Mouse (Mus musculus): ENCODE measurements around the gene Zkscan17. TPM values are rescaled to one million over a fixed set of nuclear protein-coding genes. Genes with fewer than 3 reads are reported as not detected.
A peak's percentile ranks its signal among the peaks of the same experiment; 100 is the strongest.

The Zkscan17 gene
- polyA plus RNA-seq, 3 experiments from 2014 or later, result 9.3 to 10.0 (median 9.7) TPM

- ATAC-seq, result peak; percentile 48
These were observed 76.2 kb downstream of the Zkscan17 start for GRCm38 (mm10) chr11:59450230-59450771.

GRCm38 (mm10) chr11:59449741-59450229 is 76.8 kb downstream of the Zkscan17 start, which contains the start of gene Jmjd4:
Jmjd4 (plus strand) TSS chr11:59450045.
- peak; percentile 75 for ATAC-seq

- ATAC-seq, result no peak
These were observed 83.4 kb downstream of the Zkscan17 start for GRCm38 (mm10) chr11:59443102-59443501.

DNA sequence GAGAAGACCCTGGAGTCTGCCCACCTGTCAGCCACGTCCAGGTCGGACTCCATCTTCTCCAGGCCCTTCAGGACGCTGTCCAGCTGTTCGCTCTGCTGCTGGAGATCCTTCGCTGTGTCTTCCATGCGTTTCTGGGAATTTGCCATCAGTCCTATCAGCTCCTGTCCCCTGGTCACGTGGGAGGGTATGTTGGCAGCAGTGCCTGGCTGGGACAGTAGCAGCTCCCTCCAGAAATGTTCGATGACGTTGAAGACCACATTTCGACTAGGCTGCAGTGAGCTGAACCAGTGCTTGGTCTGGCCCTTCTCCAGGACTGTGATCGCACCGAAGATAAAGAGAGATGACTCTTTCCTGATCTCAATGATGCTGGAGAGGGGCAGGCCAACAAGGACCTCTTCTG is 88.6 kb downstream of the Zkscan17 start:
- ATAC-seq, result no peak

Other genes with a start within 250 kb of the Zkscan17 start
- gene Wnt3a, start 236.0 kb downstream of the Zkscan17 start, polyA plus RNA-seq (2017; shearing (Covaris generic)), result under 1 TPM in 1 of 3 experiments, not detected in 2; 0.24 TPM
- not detected for gene Wnt9a, start 219.8 kb downstream of the Zkscan17 start, polyA plus RNA-seq (2017; shearing (Covaris generic))
- gene Prss38, start 151.1 kb downstream of the Zkscan17 start, polyA plus RNA-seq (2017; shearing (Covaris generic)), result under 1 TPM in 1 of 3 experiments, not detected in 2; 0.27 TPM
- gene Jmjd4, start 76.7 kb downstream of the Zkscan17 start, polyA plus RNA-seq (2017; shearing (Covaris generic)), result 1 to 10 TPM; 3.6 to 5.8 (median 5.2) TPM
- 10 to 100 TPM; 42.0 to 62.2 (median 50.1) TPM for gene Snap47, start 75.6 kb downstream of the Zkscan17 start, polyA plus RNA-seq (2017; shearing (Covaris generic))
- 1 to 10 TPM; 4.1 to 4.7 (median 4.2) TPM for gene Zfp867, start 54.3 kb downstream of the Zkscan17 start, polyA plus RNA-seq (2017; shearing (Covaris generic))
- not detected for gene Nlrp3, start 14.8 kb upstream of the Zkscan17 start, polyA plus RNA-seq (2017; shearing (Covaris generic))
- not detected for gene Olfr222, start 49.5 kb upstream of the Zkscan17 start, polyA plus RNA-seq (2017; shearing (Covaris generic))
- gene Olfr223, start 66.5 kb upstream of the Zkscan17 start, polyA plus RNA-seq (2017; shearing (Covaris generic)), result not detected
- gene Mprip, start 134.6 kb upstream of the Zkscan17 start, polyA plus RNA-seq (2017; shearing (Covaris generic)), result 10 to 100 TPM; 16.4 to 27.3 (median 22.0) TPM

Data from inflammation-experienced regulatory T-cells, adult 6 months (primary cell).